Mouse (Mus musculus) retina, postnatal 7 days (tissue): ENCODE measurements at regions not wholly inside any gene's neighbourhood (a gene's known extent, or its start where the extent isn't known, plus 50 kb on each side); places are given as distances from the start of the nearest gene placed in this dataset.

ENCODE experiments used
- DNase-seq: peaks from one replicate; pipeline ENCODE4 v3.0.0-alpha.2; 2012; ENCODE audit warnings: low read depth, low spot score

DNA sequence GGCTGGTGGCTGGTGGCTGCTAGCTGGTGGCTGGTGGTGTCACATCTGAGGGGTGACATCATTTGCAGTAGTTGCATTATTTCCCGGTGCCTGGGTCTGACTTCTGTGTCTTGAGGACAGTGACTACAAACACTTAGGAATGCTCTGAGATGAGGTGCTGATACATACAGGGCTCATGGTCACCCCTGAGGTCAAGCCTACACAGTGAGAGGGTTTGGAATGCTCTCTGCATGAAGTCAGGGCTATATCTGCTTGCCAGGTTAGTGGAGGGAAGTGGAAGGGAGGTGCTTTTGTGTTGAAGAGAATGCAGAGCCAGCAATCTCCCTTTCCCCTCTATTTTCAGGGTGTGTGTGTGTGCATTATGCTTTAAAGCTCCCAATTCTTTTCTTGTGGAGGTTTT is 74.1 kb upstream of the Slc38a2 start:
- DNase-seq, result no peak

- DNase-seq, result no peak
Observed at GRCm38 (mm10) chr15:96772701-96773100, 73.2 kb upstream of the Slc38a2 start.

DNA sequence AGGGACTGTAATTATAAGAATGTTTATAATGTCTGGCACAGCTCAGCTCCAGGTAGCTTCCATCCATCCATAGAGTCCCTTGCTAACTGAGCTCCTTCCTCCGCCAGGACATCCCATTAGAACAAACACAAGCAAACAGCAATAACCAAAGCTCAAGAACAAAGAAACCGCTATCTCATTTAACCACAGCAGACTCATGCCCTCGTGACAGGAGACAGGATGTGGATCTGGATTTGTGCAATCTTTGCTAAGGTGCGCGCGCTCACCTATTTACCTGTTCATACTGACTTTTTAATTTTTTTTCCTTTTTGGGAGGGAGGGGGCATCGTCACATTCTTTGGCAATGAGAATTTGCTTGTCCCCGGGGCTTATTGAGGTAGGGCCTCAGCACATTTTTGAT is 71.3 kb upstream of the Slc38a2 start:
- no peak for DNase-seq

GRCm38 (mm10) chr15:96770299-96770698 is 70.8 kb upstream of the Slc38a2 start:
- no peak for DNase-seq

DNA sequence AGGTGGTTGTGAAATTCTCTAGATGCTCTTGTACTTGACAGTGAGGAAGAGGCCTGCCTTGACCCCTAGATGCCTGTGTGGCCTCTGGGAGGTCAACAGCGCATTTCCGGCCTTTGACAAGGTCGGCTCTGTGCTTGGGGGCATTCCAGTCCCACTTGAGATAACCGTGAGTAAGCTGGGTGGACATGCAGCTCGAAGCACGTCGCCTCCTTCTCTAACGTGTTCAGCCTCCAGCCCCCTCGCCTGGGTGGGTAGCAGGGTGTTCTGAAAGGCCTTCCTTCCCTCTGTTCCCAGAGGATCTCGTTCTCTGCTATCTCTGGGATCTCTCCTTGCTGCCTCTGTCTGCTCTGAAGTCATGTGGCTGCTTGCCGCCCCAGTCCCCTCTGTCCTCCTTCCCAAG is 70.2 kb upstream of the Slc38a2 start:
- no peak for DNase-seq

GRCm38 (mm10) chr15:96768301-96768993 is 68.9 kb upstream of the Slc38a2 start:
- DNase-seq, result no peak

DNA sequence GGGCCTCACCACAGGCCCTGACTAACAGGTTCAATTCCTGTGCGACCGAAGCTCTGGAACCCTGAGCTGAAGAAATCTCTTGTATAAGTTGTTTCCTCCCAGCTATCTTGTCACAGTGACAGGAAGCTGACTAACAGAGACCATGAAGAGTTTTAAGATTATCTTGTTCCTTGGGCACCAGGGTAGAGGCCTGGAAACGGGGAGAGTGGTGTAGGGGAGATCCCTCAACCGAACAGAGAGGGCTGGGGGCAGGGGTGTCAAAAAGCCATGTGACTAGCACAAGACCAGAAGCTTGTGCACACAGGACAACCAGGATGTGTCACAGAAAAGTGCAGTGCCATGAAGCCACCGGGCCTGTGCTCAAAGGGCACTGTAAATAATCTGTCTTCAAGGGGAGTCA is 67.7 kb upstream of the Slc38a2 start:
- DNase-seq, result no peak

DNA sequence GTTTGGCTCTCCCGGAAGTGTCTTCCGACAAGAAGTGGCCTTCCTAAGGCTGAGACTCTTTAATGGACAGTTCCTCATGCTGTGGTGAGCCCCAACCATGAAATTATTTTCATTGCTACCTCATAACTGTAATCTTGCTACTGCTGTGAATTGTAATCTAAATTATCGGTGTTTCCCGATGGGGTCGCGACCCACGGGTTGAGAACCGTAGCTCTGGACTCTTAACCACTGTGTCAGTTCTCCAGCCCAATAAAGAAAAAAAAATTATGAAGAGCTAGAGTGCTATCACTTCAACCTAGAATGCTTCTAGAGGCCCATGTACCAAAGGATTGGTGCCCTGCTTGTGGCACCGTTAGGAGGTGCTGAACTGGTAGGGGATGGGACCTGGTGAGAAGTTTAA is 66.7 kb upstream of the Slc38a2 start:
- DNase-seq, result no peak

- DNase-seq, result no peak
Observed at GRCm38 (mm10) chr15:96763611-96764010, 64.1 kb upstream of the Slc38a2 start.

GRCm38 (mm10) chr15:96759078-96759995 is 59.8 kb upstream of the Slc38a2 start:
- DNase-seq, result no peak

- no peak for DNase-seq
Observed at GRCm38 (mm10) chr15:96757446-96758198, 58.1 kb upstream of the Slc38a2 start.

GRCm38 (mm10) chr15:96756456-96756855 is 56.9 kb upstream of the Slc38a2 start:
- no peak for DNase-seq

DNA sequence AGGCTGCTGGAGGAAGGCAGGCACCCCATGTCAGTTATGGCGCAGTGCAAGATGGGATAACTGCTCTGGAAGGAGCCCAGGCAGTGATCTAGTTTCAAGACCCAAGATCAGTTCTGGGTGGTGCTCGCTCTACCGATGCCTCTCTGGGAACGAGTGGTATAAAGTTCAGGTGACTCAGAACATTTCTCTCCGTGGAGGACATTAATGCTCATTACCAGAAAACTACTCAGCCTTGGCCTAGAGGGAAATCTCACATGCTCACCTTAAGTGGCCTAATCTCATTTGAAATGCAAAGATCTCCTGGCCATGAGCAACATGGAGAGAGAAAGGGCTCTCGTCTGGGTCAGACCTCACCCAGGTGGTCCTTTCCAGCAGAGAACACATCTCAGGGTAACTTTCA is 56.4 kb upstream of the Slc38a2 start:
- DNase-seq, result no peak

DNA sequence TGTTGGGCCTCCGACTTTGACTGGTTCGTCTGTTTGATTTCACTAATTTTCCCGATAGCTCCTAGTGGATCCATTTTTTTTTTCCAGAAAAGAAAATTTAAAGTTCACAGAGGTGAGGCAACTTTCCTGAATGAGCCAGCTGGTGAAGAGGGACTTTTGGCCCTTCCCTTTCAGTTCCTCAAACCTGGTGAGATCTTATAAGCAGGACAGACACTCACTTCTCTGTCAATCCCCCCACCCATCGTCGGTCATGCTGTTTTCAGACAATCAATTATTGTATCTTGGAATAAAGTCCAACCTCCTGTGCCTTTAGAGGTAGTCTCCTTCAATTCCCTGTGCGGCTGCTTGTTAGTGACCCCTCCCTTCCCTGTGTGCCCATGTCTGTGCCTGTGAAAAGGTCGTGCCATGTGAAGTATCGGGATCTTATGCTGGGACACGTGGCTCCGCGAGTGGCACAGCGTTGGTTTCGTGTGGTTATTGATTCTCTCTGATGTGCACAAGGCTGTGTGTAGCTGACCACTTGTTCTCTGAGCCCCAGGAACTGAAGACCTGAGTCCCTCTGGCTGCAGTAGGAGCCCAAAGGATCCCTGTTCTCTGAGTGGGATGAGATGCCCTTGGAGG is 55.9 kb upstream of the Slc38a2 start:
- DNase-seq, result no peak

- DNase-seq, result no peak
Observed at GRCm38 (mm10) chr15:96754079-96754478, 54.5 kb upstream of the Slc38a2 start.

DNA sequence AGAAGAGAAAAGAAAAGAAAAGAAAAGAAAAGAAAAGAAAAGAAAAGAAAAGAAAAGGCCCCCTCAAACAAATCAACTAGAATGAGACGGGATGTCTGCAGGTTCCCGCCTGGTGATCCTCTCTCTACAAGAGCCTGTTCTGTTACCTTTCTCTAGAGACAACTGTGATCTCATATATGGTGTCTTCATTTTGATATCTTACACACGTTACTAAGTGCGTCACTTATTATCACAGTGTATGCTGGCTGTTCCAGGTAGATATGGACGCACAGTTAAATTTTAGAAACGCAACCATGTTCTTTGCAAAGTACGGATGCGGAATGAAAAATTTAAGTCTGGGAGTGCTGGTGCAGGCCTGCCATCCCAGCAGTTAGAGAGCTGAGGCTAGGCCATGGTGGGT is 53.2 kb upstream of the Slc38a2 start:
- no peak for DNase-seq

DNA sequence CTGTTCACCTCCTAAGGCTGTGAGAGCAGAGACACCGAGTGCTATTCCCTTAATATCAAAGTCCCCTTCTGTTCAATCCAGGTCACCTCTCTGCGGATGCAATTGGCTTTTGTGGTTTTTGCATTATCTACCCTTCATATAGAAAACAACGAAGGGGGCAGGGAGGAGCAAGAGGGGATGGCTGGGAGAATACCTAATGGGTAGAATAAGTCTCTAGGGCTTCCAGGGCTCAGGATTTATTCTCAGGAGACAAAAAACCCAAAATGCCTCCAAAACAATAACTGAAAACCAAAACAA is 52.5 kb upstream of the Slc38a2 start:
- DNase-seq, result no peak

DNA sequence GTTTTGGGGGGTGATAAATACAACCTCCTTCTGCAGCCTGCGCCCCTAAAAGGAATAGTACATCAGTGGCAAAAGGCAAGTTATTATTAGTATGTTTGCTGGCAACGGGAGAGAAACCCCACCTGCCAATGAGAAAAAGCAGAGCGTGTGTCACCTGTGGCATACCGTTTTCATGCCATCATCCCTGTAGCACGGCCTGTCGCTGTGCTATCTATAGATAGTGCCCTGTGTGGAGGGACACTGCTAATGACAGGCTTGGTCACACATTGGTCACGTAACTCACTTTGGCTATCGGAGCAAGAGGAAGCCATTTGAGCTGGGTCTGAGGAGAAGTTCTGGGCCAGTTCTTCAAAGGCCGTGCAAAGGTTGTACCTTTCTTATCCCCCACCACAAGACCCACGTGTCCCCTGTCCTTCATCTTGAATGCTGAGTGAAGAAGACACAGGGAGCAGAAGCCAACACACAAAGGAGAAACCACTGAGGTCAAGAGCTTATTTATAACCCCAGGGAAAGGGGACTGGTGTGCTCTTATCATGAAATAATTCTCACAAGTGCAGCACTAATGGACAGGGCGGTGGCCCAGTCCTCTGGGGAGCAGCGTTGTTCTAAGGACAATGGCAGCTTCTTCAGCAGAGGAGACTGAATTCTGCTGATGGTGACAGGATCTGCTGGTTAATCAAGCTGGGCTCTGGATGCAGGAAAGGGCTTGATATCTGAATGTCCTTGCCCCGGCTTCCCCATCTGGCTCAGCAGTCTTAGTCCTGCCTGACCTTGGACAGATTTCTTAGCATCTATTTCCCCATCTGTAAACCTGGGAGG is 51.9 kb upstream of the Slc38a2 start:
- no peak for DNase-seq

GRCm38 (mm10) chr15:96749534-96750256 is 50.2 kb upstream of the Slc38a2 start:
- no peak for DNase-seq
